Mouse (Mus musculus) lung, adult 2 months (tissue): ENCODE data around the gene Gm5941.

Experiments used
- CTCF ChIP-seq: fragments of 200-500 bp; IDR thresholded peaks from 2 replicates; pipeline ENCODE4 v1.5.1; 2011; ENCODE audit warnings: mild to moderate bottlenecking, low read length, control low read depth; ENCODE audit not compliant: insufficient read depth
- POLR2A ChIP-seq: fragments of 200-500 bp; IDR thresholded peaks from 2 replicates; pipeline ENCODE4 v1.6.1; 2011; ENCODE audit warnings: low read depth, mild to moderate bottlenecking, control low read depth, low read length, borderline replicate concordance; ENCODE audit errors: extremely low read depth

DNA sequence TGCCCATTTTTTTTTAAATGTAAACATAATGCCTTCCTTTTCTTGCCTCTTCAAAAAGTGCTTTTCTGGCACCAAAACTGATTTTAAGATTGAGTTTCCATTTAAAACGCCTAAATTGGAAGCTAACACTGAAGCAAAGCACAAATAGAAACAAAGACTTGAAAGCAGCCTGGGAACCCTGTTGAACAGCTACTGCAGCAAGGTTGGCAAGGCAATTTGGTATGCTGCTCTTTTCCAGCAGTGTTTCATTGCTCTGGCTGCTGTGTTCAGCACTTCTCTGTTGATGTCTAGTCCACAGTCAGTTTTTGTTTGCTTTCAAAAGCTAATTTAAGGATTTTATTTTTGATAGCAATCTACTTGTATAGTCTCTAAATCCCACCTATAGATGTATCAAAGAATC, 8.5 kb downstream of the Gm5941 start:
- no peak for TF ChIP-seq POLR2A
- no peak for TF ChIP-seq CTCF
